Mouse (Mus musculus) MEL (cell line): ENCODE results near the gene Arhgap23.

Experiments
- BHLHE40 ChIP-seq: IDR thresholded peaks from 2 replicates; pipeline ENCODE4 v1.6.1; 2012; ENCODE audit warnings: low read depth, mild to moderate bottlenecking, inconsistent platforms, low read length, improper control_type of control experiment, borderline replicate concordance
- CTCF ChIP-seq, 3 experiments: IDR thresholded peaks in 2 of 3; conservative IDR thresholded peaks in 1 of 3; 2 replicates each; pipeline ENCODE4 v1.5.1; 2011 to 2012; ENCODE audit warnings: low read length in 3 of 3, low read depth in 2 of 3, mild to moderate bottlenecking in 2 of 3, improper control_type of control experiment in 1 of 3, inconsistent platforms in 1 of 3, mixed read lengths in 1 of 3, moderate library complexity in 1 of 3; ENCODE audit not compliant: control insufficient read depth in 1 of 3, insufficient read depth in 1 of 3, poor library complexity in 1 of 3, severe bottlenecking in 1 of 3
- ETS1 ChIP-seq: IDR thresholded peaks from 2 replicates; pipeline ENCODE4 v1.6.1; 2012; ENCODE audit warnings: low read depth, mild to moderate bottlenecking, inconsistent platforms, low read length, improper control_type of control experiment, moderate library complexity
- GABPA ChIP-seq: IDR thresholded peaks from 2 replicates; pipeline ENCODE4 v1.6.1; 2012; ENCODE audit warnings: low read depth, mild to moderate bottlenecking, inconsistent platforms, low read length, improper control_type of control experiment, moderate library complexity
- GATA1 ChIP-seq: IDR thresholded peaks from 2 replicates; pipeline ENCODE4 v1.6.1; 2011; ENCODE audit warnings: low read depth, low read length, improper control_type of control experiment
- JUND ChIP-seq: IDR thresholded peaks from 2 replicates; pipeline ENCODE4 v1.6.1; 2011; ENCODE audit warnings: low read depth, mild to moderate bottlenecking, improper control_type of control experiment, low read length
- MAFK ChIP-seq: IDR thresholded peaks from 2 replicates; pipeline ENCODE4 v1.6.1; 2011; ENCODE audit warnings: low read depth, mild to moderate bottlenecking, low read length, improper control_type of control experiment, borderline replicate concordance
- NELFE ChIP-seq: IDR thresholded peaks from 2 replicates; pipeline ENCODE4 v1.6.1; 2011; ENCODE audit warnings: low read depth, low read length, improper control_type of control experiment
- NRF1 ChIP-seq: IDR thresholded peaks from 2 replicates; pipeline ENCODE4 v1.6.1; 2014; ENCODE audit warnings: low read depth, mild to moderate bottlenecking, inconsistent platforms, low read length, improper control_type of control experiment, moderate library complexity; ENCODE audit not compliant: poor library complexity, insufficient read depth, severe bottlenecking
- POLR2A ChIP-seq, 2 experiments: IDR thresholded peaks; 2 replicates each; pipeline ENCODE4 v1.6.1; 2011 to 2012; ENCODE audit warnings: low read length in 2 of 2, mild to moderate bottlenecking in 2 of 2, control low read depth in 1 of 2, improper control_type of control experiment in 1 of 2, low read depth in 1 of 2, moderate library complexity in 1 of 2; ENCODE audit not compliant: control insufficient read depth in 1 of 2, insufficient read depth in 1 of 2, poor library complexity in 1 of 2
- SIN3A ChIP-seq: IDR thresholded peaks from 2 replicates; pipeline ENCODE4 v1.6.1; 2012; ENCODE audit warnings: low read length, improper control_type of control experiment, inconsistent platforms
- UBTF ChIP-seq: IDR thresholded peaks from 2 replicates; pipeline ENCODE4 v1.6.1; 2012; ENCODE audit warnings: low read depth, mild to moderate bottlenecking, inconsistent platforms, low read length, improper control_type of control experiment, moderate library complexity, borderline replicate concordance; ENCODE audit not compliant: insufficient read depth
- ZKSCAN1 ChIP-seq: IDR thresholded peaks from 2 replicates; pipeline ENCODE4 v1.6.1; 2012; ENCODE audit warnings: low read depth, mild to moderate bottlenecking, inconsistent platforms, low read length, improper control_type of control experiment, moderate library complexity
- ZMIZ1 ChIP-seq: IDR thresholded peaks from 2 replicates; pipeline ENCODE4 v1.6.1; 2012; ENCODE audit warnings: low read depth, mild to moderate bottlenecking, inconsistent platforms, low read length, improper control_type of control experiment, moderate library complexity

DNA sequence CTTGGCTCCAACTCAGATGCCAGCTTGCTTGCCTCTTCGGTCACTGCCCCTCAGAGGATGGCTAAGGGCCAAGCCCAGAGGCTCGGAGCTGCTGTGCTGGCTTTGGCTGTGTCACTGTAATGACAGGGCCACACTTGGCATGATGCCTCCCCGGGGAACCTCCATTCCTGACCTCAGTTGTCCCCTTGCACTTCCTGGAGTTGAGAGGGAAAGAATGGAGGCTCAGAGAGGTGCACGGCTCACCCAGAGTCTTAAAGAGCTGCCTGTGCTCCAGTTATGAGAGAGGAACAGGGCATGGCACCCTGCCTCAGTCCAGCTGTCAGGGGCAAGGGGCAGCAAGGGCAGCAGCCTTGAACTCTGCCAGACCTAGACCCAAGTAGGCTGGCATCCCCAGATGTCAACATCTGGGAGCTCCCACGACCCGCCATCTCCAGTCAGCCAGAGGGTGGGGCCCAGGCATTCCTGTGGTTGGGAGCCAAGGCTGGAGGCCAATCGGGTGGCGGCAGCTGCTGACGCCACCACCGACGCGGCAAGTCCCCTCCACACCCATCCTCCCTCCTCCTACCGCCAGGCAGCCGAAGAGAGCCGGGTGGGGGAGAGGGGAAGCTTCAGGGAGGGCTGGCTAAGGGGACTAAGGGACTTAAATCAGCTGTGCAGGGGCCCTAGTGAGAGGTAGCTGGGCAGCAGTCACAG lies 34.4 kb downstream of the Arhgap23 start:
- TF ChIP-seq MAFK: no peak
- no peak for TF ChIP-seq CTCF (IDR thresholded peaks at IDR 0.05 in 2 of 3, conservative IDR thresholded peaks at IDR 0.05 in 1 of 3; ENCODE audit: control insufficient read depth in 1 of 3, insufficient read depth in 1 of 3, low read depth in 2 of 3, low read length in 3 of 3, poor library complexity in 1 of 3, severe bottlenecking in 1 of 3)
- TF ChIP-seq GATA1: no peak
- no peak for TF ChIP-seq ETS1
- no peak for TF ChIP-seq POLR2A (IDR thresholded peaks at IDR 0.05; ENCODE audit: control insufficient read depth in 1 of 2, insufficient read depth in 1 of 2, low read depth in 1 of 2, low read length in 2 of 2, poor library complexity in 1 of 2)
- TF ChIP-seq NRF1: no peak
- TF ChIP-seq BHLHE40: no peak
- TF ChIP-seq JUND: no peak
- TF ChIP-seq ZKSCAN1: no peak
- no peak for TF ChIP-seq ZMIZ1
- TF ChIP-seq GABPA: no peak
- TF ChIP-seq UBTF: no peak
- no peak for TF ChIP-seq SIN3A
- no peak for TF ChIP-seq NELFE
